Mouse (Mus musculus) layer of hippocampus, adult 9-11 months (tissue): ENCODE results near the gene Abca13.

Experiments
- DNase-seq: peaks from one replicate; pipeline ENCODE4 v3.0.0; 2022

The Abca13 gene

GRCm38 (mm10) chr11:9731300-9731699, 539.6 kb downstream of the Abca13 start:
- DNase-seq, result no peak
